Mouse (Mus musculus): ENCODE data around the gene Agbl3.

Agbl3 gene

GRCm38 (mm10) chr6:34874101-34874921 is 94.1 kb downstream of the Agbl3 start:
- no peak for DNase-seq (ENCODE audit: low read depth, low spot score)

- DNase-seq (ENCODE audit: low read depth, low spot score) = peak; percentile 55
These were observed 95.1 kb downstream of the Agbl3 start for GRCm38 (mm10) chr6:34875268-34875761.

- DNase-seq (ENCODE audit: low read depth, low spot score) = peak; percentile 52
These were observed 96.0 kb downstream of the Agbl3 start for GRCm38 (mm10) chr6:34875966-34876834.

- no peak for DNase-seq (ENCODE audit: low read depth, low spot score)
These were observed 96.6 kb downstream of the Agbl3 start for GRCm38 (mm10) chr6:34876835-34877156.

- peak; percentile 96 for DNase-seq (ENCODE audit: low read depth, low spot score)
These were observed 97.5 kb downstream of the Agbl3 start, which contains the start of gene Cyren for GRCm38 (mm10) chr6:34877509-34878321. TSS of gene Cyren (minus strand) at chr6:34878060.

GRCm38 (mm10) chr6:34879101-34879740 is 99.0 kb downstream of the Agbl3 start:
- DNase-seq (ENCODE audit: low read depth, low spot score) = no peak

GRCm38 (mm10) chr6:34879911-34880475 is 99.8 kb downstream of the Agbl3 start:
- DNase-seq (ENCODE audit: low read depth, low spot score) = peak; percentile 53

- no peak for DNase-seq (ENCODE audit: low read depth, low spot score)
These were observed 104.5 kb downstream of the Agbl3 start for GRCm38 (mm10) chr6:34884724-34885123.

GRCm38 (mm10) chr6:34887131-34887850 is 107.1 kb downstream of the Agbl3 start:
- DNase-seq (ENCODE audit: low read depth, low spot score) = no peak

GRCm38 (mm10) chr6:34889185-34889584 is 109.0 kb downstream of the Agbl3 start:
- no peak for DNase-seq (ENCODE audit: low read depth, low spot score)

GRCm38 (mm10) chr6:34895569-34895968 is 115.3 kb downstream of the Agbl3 start:
- DNase-seq (ENCODE audit: low read depth, low spot score) = no peak

GRCm38 (mm10) chr6:34896168-34896780 is 116.0 kb downstream of the Agbl3 start:
- DNase-seq (ENCODE audit: low read depth, low spot score) = no peak

GRCm38 (mm10) chr6:34899127-34899526 is 118.9 kb downstream of the Agbl3 start:
- DNase-seq (ENCODE audit: low read depth, low spot score) = no peak

GRCm38 (mm10) chr6:34900990-34901389 is 120.8 kb downstream of the Agbl3 start:
- no peak for DNase-seq (ENCODE audit: low read depth, low spot score)

GRCm38 (mm10) chr6:34901911-34902444 is 121.7 kb downstream of the Agbl3 start:
- peak; percentile 48 for DNase-seq (ENCODE audit: low read depth, low spot score)

- DNase-seq (ENCODE audit: low read depth, low spot score) = no peak
These were observed 122.3 kb downstream of the Agbl3 start for GRCm38 (mm10) chr6:34902578-34902977.

GRCm38 (mm10) chr6:34903441-34903840 is 123.2 kb downstream of the Agbl3 start:
- no peak for DNase-seq (ENCODE audit: low read depth, low spot score)

GRCm38 (mm10) chr6:34903851-34904250 is 123.6 kb downstream of the Agbl3 start:
- no peak for DNase-seq (ENCODE audit: low read depth, low spot score)

GRCm38 (mm10) chr6:34904361-34904760 is 124.1 kb downstream of the Agbl3 start:
- DNase-seq (ENCODE audit: low read depth, low spot score) = no peak

All from CD4-positive helper T cell, adult 2 months (primary cell).